Mouse (Mus musculus) T-helper 1 cell (primary cell): Measurements from ENCODE around the gene BC049352.

Experiments used
- in situ Hi-C: fragments of 300-600 bp; cut with MboI, MseI; formaldehyde crosslinking; loops from one replicate; pipeline ENCODE4 v1.15.1; 2025; ENCODE audit warnings: high pct_unique_total_duplicates

Gene BC049352

DNA sequence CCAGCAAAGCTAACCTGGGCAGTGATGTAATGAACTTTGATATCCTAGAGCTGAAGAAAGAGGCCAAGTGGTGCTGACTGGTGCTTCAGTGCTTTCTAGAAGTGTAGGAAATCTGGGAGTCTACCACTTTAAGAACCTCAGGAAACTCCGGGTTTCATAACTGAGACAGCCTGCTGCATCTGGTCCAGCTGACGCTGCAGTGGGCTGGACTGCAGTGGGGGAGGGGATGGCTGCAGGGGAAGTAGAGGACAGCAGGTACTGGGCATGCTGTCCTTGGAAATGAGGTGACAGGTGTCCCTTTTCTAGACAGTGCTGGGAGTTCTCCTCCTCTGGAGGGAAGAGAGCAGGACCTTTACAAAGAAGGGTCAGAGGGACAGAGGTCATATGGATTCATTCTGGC lies at the start of gene BC049352:
Gene BC049352, plus strand, starts transcription at position 238 of the 400 bp plus-strand sequence.
- in situ Hi-C loops: no loop called here

GRCm38 (mm10) chr9:45133484-45134310 lies 48.1 kb upstream of the BC049352 start:
- in situ Hi-C loops: no loop called here

- in situ Hi-C loops: no loop called here
Measured at GRCm38 (mm10) chr9:45136442-45137169, 45.2 kb upstream of the BC049352 start.

- in situ Hi-C loops: no loop called here
Measured at GRCm38 (mm10) chr9:45138191-45139032, 43.4 kb upstream of the BC049352 start, which contains the start of gene Scn4b. Scn4b (plus strand) TSS chr9:45138395.

DNA sequence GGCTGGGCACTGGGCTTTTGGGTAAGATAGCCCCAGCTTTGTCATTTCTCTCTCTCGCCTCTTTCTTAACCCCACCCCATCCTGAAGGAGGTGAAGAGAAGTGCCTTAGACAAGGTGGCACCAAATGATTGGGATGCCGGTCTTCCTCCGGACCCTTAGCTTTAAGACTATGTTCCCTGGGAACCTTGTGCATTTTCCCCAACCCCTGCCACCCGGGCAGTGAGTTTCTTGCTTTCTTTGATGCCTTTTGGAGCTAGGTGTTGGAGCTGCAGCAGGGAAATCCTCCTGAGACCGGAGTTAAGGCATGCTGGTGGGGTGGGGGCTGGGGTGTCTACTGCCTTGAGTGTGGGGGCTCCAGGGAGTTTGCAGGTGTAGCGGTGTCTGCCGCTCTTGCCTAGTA lies 42.7 kb upstream of the BC049352 start:
- in situ Hi-C loops: no loop called here

- in situ Hi-C loops: loop anchor here (5.0 kb wide), 1 partner anchor 114 kb away; no protein-coding TSS in a partner anchor
Measured at GRCm38 (mm10) chr9:45140945-45141344, 40.9 kb upstream of the BC049352 start.

GRCm38 (mm10) chr9:45142686-45143085 lies 39.1 kb upstream of the BC049352 start:
- in situ Hi-C loops: loop anchor here (5.0 kb wide), 1 partner anchor 115 kb away; no protein-coding TSS in a partner anchor

DNA sequence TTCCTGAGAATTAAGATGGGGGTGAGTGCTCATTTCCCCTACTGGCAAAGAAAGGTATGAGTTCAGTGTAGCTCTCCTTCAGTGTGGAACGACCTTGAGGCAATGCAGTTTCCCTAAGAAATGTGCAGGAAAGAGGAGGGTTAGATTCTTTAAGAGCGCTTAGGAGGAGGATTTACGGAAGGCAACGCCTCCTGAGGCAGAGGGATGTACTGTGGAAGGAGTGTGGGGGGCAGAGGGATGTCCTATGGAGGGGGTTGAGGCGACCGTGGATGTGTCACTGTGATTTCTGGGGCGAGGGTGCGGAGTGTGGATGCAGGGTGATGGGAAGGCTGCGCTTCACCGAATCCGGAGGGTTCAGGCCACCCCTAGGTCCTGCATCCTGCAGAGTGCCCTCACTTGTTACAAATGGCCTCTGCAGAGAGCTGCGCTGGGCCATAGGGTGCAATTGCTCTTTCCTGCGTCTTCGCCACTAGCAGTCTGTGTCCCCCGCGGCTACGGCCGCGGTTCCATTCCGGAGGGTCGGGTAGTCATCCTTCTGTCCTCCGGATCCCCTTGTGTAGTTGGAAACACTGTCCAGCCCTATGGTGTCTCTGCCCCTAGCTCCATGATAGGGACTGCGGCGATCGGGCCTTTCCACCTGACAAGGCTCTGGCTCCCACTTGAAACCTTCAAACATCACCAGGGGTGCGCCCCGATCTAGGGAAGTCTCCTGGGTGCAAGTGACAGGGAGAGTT lies 36.1 kb upstream of the BC049352 start:
- in situ Hi-C loops: no loop called here

DNA sequence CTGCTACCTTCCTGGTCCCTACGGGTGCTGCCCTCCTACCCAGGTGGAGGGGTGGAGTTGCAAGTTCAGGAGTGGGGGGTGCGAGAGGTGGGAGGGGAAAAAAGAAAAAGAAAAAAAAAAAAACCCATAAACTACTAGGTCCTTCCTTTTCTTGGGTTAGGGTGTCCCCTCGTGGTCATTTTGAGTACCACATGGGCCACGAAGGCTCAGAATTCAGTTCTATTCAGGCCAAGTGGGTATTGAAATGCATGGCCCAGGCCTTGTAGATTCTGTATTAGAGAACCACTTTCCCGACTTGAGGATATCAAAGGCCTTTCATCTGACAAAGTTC lies 35.6 kb upstream of the BC049352 start:
- in situ Hi-C loops: no loop called here

GRCm38 (mm10) chr9:45150933-45151332 lies 30.9 kb upstream of the BC049352 start:
- in situ Hi-C loops: loop anchor here (10.0 kb wide), 1 partner anchor 234 kb away; no protein-coding TSS in a partner anchor

GRCm38 (mm10) chr9:45153361-45153760 lies 28.4 kb upstream of the BC049352 start:
- in situ Hi-C loops: loop anchor here (10.0 kb wide), 1 partner anchor 231 kb away; no protein-coding TSS in a partner anchor

DNA sequence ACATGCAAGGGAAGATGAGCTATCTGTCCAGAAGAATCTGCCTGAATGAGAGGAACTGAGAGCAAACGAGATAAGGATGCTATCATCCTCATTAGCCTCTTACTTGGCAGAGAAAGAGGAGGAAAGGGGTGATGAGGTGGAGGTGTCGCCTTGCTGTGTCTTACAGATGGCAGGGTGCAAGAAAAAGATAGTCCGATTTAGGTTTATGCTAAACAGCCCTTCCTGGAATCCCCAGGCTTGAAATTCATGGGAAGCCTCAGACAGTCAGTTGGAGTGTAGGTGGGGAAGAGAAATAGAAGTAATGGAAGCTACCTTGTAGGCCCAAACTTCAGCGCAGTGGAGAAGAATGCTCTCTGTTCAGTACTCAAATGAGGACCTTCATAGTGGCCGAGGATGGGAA lies 13.9 kb upstream of the BC049352 start:
- in situ Hi-C loops: no loop called here

GRCm38 (mm10) chr9:45170150-45170549 lies 11.7 kb upstream of the BC049352 start:
- in situ Hi-C loops: no loop called here

- in situ Hi-C loops: no loop called here
Measured at GRCm38 (mm10) chr9:45171073-45171610, 10.7 kb upstream of the BC049352 start.

DNA sequence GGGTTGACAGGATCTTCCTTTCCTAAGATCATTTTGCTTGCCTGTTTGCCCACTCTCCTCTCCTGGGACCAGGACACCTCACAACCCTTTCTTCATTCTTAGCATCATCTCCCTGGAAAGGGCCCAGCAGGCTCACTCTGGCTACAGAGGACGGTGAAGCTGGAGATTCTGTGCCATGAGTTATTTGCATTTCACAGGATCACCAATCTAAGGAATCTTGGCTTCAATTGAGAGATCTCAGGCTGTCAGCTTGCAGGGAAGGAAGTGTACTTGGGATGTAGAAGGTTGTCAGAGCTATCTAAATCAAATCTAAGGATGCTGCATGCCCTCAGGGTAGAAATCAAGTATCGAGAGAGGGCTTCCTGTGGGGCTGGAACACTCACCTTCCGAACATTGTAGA lies 8.3 kb upstream of the BC049352 start:
- in situ Hi-C loops: no loop called here

GRCm38 (mm10) chr9:45179282-45179681 lies 2.5 kb upstream of the BC049352 start:
- in situ Hi-C loops: no loop called here

GRCm38 (mm10) chr9:45182521-45182920 lies 714 bp downstream of the BC049352 start:
- in situ Hi-C loops: no loop called here

- in situ Hi-C loops: no loop called here
Measured at GRCm38 (mm10) chr9:45183266-45183665, 1.5 kb downstream of the BC049352 start.

- in situ Hi-C loops: no loop called here
Measured at GRCm38 (mm10) chr9:45185250-45185649, 3.4 kb downstream of the BC049352 start.
